Mouse (Mus musculus): ENCODE results near the gene C2cd5.
"Not testable (repeated sequence)": the region's sequence is repeated elsewhere in the genome, so short reads cannot be mapped to it uniquely, and the experiment has no call there.

Gene C2cd5

GRCm38 (mm10) chr6:143099681-143100382 is at the start of gene C2cd5:
C2cd5 (minus strand) TSS chr6:143100141.
- DNase-seq (ENCODE audit: low spot score in 2 of 2), result peak; percentile 86 to 97

GRCm38 (mm10) chr6:143148868-143149267 is 48.9 kb upstream of the C2cd5 start:
- no peak for DNase-seq (ENCODE audit: low spot score in 2 of 2)

- no peak for DNase-seq (ENCODE audit: low spot score in 2 of 2)
These were observed 46.8 kb upstream of the C2cd5 start for GRCm38 (mm10) chr6:143146756-143147155.

- DNase-seq (ENCODE audit: low spot score in 2 of 2), result no peak
These were observed 45.1 kb upstream of the C2cd5 start for GRCm38 (mm10) chr6:143145051-143145450.

GRCm38 (mm10) chr6:143144556-143144955 is 44.6 kb upstream of the C2cd5 start:
- no peak for DNase-seq (ENCODE audit: low spot score in 2 of 2)

- peak in 1 of 2 experiments; percentile 24 for DNase-seq (ENCODE audit: low spot score in 2 of 2)
These were observed 43.9 kb upstream of the C2cd5 start for GRCm38 (mm10) chr6:143143775-143144273.

- DNase-seq (ENCODE audit: low spot score in 2 of 2), result no peak
These were observed 43.4 kb upstream of the C2cd5 start for GRCm38 (mm10) chr6:143143321-143143720.

- DNase-seq (ENCODE audit: low spot score in 2 of 2), result no peak
These were observed 42.9 kb upstream of the C2cd5 start for GRCm38 (mm10) chr6:143142861-143143260.

GRCm38 (mm10) chr6:143141624-143142592 is 42.0 kb upstream of the C2cd5 start:
- DNase-seq (ENCODE audit: low spot score in 2 of 2), result not testable (repeated sequence)

- DNase-seq (ENCODE audit: low spot score in 2 of 2), result no peak
These were observed 40.9 kb upstream of the C2cd5 start for GRCm38 (mm10) chr6:143140884-143141283.

- DNase-seq (ENCODE audit: low spot score in 2 of 2), result no peak
These were observed 39.5 kb upstream of the C2cd5 start for GRCm38 (mm10) chr6:143139417-143139816.

- DNase-seq (ENCODE audit: low spot score in 2 of 2), result no peak
These were observed 37.4 kb upstream of the C2cd5 start for GRCm38 (mm10) chr6:143137341-143137740.

- DNase-seq (ENCODE audit: low spot score in 2 of 2), result no peak
These were observed 36.7 kb upstream of the C2cd5 start for GRCm38 (mm10) chr6:143136688-143137087.

- DNase-seq (ENCODE audit: low spot score in 2 of 2), result no peak
These were observed 35.2 kb upstream of the C2cd5 start for GRCm38 (mm10) chr6:143135097-143135496.

- no peak for DNase-seq (ENCODE audit: low spot score in 2 of 2)
These were observed 33.2 kb upstream of the C2cd5 start for GRCm38 (mm10) chr6:143133150-143133549.

GRCm38 (mm10) chr6:143131895-143132652 is 32.1 kb upstream of the C2cd5 start:
- no peak for DNase-seq (ENCODE audit: low spot score in 2 of 2)

GRCm38 (mm10) chr6:143130411-143130810 is 30.5 kb upstream of the C2cd5 start:
- DNase-seq (ENCODE audit: low spot score in 2 of 2), result no peak

GRCm38 (mm10) chr6:143129952-143130351 is 30.0 kb upstream of the C2cd5 start:
- DNase-seq (ENCODE audit: low spot score in 2 of 2), result no peak

- no peak for DNase-seq (ENCODE audit: low spot score in 2 of 2)
These were observed 29.5 kb upstream of the C2cd5 start for GRCm38 (mm10) chr6:143129466-143129865.

- DNase-seq (ENCODE audit: low spot score in 2 of 2), result no peak
These were observed 25.8 kb upstream of the C2cd5 start for GRCm38 (mm10) chr6:143125721-143126120.

- DNase-seq (ENCODE audit: low spot score in 2 of 2), result no peak
These were observed 19.4 kb upstream of the C2cd5 start for GRCm38 (mm10) chr6:143119325-143119724.

GRCm38 (mm10) chr6:143116779-143117178 is 16.8 kb upstream of the C2cd5 start:
- no peak for DNase-seq (ENCODE audit: low spot score in 2 of 2)

Measured in left cerebral cortex, adult 9 months (tissue).